Mouse (Mus musculus) E14TG2a.4 (cell line): ENCODE data around the gene Hoxa13.

Experiments used
- CTCF ChIP-seq: conservative IDR thresholded peaks from 2 replicates; pipeline ENCODE4 v1.5.1; 2014; ENCODE audit warnings: low read length
- NANOG ChIP-seq: IDR thresholded peaks from 2 replicates; pipeline ENCODE4 v1.6.1; 2014; ENCODE audit warnings: borderline replicate concordance, low read length, mixed read lengths
- POU5F1 ChIP-seq: IDR thresholded peaks from 2 replicates; pipeline ENCODE4 v1.6.1; 2014; ENCODE audit warnings: low read length, borderline replicate concordance

GRCm38 (mm10) chr6:52259811-52260261 is 844 bp downstream of the Hoxa13 start:
- no peak for TF ChIP-seq CTCF
- TF ChIP-seq POU5F1, result no peak
- TF ChIP-seq NANOG, result no peak
